Mouse (Mus musculus) heart, adult 11 months (tissue): ENCODE results near the gene Tpgs1.
A peak's percentile ranks its signal among the peaks of the same experiment; 100 is the strongest.

Experiments
- DNase-seq: peaks from one replicate; pipeline ENCODE4 v3.0.0; 2022

Tpgs1 gene

DNA sequence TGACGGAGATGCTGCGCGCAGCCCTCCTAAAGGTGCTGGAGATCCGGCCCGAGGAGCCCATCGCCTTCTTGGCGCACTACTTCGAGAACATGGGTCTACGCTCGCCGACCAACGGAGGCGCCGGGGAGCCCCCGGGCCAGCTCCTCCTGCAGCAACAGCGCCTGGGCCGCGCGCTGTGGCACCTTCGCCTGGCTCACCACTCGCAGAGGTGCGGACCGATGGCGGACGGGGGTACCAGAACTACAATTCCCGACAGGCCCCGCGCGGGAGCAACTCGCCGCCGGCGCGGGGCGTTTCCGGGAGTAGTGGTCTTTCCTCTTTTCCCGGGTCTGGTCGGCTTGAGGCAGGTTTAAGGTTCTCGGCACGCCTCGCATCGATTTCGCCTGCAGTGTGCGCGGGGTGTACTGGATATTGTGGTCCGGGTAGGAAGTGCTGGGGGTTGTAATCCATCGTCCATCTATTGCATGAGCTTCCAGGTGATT is 448 bp downstream of the Tpgs1 start:
- peak; percentile 98 for DNase-seq

DNA sequence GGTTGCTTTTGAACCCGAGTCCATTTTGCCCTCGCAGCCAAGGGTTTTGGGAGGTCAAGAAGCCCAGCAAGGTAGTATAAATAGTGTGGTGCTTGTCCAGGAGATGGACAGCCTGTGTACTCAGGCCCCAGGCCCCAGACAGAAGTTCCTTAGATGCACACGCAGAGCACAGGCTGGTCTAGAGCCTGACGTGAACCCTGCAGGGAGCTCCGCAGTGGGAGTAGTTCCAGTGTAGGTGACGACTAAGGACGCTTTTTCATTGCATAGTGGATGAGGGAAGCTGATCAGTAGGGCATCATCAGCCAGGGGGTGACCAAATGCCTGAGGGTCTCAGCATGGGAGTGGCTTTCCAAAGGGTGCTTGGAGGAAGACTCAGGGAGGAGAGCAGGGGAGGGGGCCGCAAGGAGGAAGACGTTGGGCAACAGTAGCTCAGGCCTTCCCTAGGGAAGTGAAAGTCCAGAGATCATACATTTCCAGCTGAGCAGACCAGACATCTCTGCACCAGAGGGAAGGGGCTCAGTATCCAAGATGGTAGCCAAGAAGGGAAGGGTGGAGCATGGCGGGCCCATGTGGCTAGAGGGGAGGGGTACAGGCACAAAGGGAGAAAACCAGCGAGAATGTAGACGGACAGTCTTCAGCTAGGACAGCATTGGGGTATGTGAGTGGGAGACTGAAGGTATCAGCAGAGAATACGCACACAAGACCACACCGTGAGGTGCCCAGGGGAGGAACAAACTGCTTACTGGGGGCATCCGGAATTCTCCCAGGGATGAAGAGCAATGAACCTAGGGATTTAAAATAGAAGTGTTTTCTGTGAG is 1.1 kb downstream of the Tpgs1 start:
- DNase-seq = no peak

GRCm38 (mm10) chr10:79671396-79672087 is 2.4 kb downstream of the Tpgs1 start:
- DNase-seq = no peak

DNA sequence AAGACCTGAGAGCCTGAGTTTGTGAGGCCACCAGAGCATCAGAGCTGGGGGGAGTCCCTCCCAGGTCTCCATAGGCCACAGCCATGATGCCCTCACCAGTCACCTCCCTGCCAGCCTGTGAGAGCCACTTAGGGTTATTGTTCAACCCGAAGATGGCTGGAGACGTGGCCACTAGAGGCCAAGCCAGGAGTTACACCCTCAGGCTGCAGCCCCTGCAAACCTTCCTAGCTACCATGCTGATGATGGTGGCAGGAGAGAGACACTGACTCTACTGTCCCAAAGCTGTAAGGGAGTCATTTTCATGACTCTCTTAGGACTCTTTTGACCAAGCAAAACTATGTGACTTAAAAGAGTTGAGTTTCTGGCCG is 2.9 kb downstream of the Tpgs1 start:
- DNase-seq = no peak

DNA sequence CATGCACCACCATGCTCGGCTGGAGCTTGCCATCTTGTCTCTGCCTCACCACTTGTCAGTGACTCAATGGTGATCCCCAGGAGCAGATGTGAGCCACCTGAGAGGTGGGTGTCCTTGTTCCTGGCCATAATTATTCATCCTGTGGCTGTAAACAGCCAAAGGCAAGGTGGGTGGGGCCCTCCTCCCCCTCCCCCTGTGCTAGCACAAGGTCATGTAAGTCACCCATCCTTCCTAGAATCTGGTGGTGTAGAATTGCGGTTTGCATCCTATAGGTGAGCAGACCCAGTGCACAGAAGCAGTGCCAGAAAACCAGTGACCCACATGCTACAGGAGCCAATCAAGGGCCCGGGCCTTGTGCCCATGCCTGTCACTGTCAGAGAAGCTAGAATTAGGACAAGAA is 3.9 kb downstream of the Tpgs1 start:
- no peak for DNase-seq

- DNase-seq = peak; percentile 91
Observed at GRCm38 (mm10) chr10:79675346-79676035, 6.3 kb downstream of the Tpgs1 start.

DNA sequence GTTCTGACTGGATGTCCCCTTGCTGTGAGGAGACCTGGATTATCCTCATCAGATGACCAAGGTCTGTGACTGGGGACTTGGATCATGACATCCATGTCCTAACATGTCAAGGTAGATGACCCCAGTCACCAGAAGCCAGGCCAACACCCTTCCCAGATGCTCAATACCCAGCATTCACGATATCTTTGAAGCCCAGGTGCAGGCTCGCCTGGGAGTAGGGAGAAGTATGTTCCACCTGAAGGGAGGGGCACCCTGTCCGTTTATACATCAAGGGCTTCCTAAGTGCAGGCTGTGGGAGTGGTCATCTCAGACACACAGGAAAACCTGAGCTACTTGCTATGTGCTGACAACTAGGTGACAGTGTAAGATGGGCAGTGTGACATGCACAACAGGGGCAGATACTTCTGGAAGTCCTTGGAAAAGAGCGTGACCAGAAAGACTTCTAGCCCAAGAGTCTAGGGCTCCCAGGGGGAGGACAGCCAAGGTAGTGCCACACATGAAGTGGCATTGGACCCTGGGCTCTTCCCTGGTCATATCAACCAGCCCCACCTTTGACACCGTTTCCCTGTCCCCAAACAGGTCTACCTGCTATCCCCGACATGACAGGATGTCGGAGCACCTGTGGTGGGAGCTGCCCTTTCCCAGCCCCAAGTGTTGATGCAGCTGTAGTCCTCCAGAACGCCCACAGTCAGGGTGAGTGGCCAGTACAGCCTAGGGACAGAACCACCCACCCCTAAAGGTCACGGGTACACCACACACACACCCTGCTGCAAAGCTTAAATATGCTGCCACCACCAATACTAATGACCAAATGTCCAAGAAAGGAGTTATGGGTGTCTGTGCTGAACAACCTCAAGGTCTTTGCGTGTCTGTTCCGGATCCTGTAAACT is 11.7 kb downstream of the Tpgs1 start:
- peak; percentile 98 for DNase-seq

DNA sequence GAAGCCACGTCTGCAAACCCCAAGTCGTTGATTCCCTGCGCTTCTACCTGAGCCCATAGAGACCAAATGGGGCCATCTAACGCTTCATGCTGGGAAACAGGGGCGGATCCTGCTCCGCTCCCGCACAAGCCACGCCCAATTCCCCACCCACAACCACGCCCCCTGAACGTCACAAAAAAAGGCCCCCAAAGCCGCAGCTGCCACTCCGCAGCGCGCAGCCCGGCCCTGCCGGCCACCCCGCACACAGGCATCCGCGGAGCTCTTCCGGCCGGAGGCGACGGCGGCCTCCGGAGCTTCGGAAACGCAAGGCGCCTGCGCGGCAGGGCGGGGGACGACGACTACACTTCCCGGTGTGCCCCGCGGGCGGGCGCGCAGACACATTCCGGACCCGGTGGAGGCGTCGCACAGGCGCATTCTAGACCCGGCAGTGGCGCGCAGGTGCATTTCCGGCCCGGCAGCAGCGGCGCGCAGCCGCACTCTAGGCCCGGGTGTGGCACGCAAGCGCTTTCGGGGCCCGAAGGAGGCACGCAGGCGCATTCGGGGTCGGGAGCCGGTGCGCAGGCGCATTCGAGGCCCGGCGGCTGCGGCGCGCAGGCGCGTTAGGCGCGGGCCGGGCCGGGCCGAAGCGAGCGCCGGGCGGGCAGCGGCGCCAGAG is 12.5 kb downstream of the Tpgs1 start, which contains the start of gene Cdc34:
TSS of gene Cdc34 (plus strand) at position 605 of the 655 bp plus-strand sequence.
- DNase-seq = peak; percentile 100

GRCm38 (mm10) chr10:79682551-79682915 is 13.4 kb downstream of the Tpgs1 start:
- peak; percentile 96 for DNase-seq

DNA sequence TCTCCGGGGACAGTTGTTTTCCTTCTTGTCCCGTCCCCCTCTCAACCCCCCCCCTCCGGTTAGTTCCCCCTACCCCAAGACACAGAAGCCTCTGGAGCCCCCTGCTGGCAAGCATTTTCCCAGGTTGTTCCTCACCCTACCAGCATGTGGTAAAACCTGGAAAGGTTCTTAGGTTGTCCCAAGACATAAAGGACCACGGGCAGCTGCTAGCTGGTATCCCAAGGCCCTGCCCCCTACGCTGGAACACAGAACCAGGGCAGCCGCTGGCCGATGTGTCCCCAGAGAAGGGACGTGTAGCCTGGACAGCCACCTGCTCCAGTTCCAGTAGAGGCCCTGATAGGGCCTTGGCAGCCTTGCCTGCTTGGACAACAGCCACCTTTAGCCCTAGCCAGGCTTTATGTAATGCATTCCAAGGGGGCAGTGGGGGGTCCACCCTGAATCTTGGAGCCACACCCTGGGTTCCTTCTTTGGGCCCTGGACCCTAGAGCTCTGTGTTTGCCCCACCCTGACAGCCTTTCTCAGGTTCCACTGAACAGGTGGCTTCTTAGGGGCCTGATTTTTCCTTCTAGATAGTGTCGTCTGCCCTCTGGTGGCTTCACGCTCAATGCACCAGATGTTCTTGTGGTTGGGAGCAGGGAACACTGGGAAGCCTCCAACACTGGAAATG is 13.9 kb downstream of the Tpgs1 start:
- peak; percentile 98 for DNase-seq

DNA sequence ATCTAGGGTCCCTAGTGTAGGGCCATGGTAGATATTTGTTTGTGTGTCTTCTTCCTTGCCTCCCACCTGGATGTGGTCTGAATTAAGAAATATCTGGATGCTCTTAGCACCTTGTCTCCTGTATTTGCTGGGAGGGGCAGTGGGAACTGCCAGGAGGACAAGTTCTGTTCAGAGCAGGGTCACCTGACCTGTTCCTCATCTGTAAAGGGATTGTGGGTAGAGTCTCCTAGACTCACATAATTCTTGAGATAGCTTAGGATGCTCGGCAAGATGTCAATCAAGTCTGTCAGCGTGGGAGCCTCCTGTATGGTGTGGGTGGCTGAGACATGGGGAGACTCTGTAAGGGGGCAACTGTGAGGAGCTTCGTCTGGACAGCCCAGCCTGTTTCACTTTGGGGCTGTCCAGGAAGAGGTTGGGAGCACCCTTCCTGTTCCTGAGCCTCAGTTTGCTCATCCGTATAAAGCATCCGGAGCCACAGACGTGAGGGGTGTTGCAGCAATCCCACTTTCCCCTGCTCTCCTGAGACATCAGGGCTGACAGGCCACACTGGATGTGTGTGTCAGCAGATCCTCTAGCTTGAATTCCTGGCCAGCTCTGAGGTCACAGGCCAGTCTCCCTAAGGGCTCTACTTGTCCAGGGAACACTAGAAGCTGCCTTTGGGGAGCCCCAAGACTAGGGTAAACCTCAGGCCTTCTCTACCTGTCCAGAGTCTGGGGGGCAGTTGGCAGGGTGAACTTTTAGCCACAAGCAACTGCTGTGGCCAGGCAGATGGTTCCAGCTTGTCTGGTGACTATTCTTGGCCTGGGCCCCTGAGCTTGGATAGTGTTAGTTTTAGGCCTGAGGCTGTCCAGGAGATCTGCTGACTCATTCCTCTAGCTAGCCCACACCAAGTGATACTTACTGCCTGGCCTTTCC is 14.8 kb downstream of the Tpgs1 start:
- DNase-seq = peak; percentile 98

GRCm38 (mm10) chr10:79684770-79685600 is 15.8 kb downstream of the Tpgs1 start:
- peak; percentile 92 for DNase-seq

DNA sequence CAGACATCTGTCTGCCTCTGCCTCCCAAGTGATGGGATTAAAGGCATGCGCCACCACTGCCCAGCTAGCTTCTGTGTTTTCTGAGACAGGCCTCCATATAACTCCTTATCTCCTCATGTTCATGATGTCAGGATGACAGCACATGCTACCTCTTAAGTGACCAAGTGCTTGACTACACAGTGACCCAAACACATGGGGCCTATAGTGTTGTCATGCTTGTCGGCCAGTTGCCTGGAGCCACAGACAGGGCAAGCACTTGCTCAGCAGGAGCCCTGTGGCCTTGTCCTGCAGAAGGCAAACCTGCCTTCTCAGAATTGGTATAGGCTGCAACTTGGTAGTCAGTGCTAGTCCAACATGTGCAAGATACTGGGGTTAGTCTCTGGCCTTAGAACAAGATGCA is 17.1 kb downstream of the Tpgs1 start:
- peak; percentile 87 for DNase-seq

DNA sequence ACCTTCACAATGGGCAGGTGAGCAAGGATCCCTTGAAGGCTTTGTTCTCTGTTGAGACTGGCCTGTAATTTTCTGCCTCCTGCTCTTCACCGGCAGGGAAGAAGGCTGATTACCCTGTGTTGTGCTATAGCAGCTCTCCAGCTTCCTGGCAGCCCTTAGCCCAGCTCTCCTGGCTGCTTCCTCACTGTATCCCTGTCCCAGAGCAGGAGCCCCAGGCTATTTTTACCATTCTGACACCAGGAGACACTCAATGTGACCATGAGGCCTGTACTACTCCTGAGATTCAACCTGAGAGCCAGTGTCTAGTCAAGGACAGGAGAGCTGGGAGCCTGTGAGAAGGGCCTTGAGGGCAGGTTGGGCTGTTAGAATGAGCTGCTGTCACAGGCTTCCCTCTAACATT is 17.5 kb downstream of the Tpgs1 start:
- peak; percentile 98 for DNase-seq

- DNase-seq = no peak
Observed at GRCm38 (mm10) chr10:79687513-79687912, 18.3 kb downstream of the Tpgs1 start.

GRCm38 (mm10) chr10:79688720-79689119 is 19.6 kb downstream of the Tpgs1 start, which contains the start of gene Gzmm:
Gzmm (plus strand) TSS chr10:79689020.
- DNase-seq = no peak

- no peak for DNase-seq
Observed at GRCm38 (mm10) chr10:79689178-79689577, 20.0 kb downstream of the Tpgs1 start.

GRCm38 (mm10) chr10:79691986-79692548 is 22.9 kb downstream of the Tpgs1 start:
- DNase-seq = no peak
